Mouse (Mus musculus) kidney, postnatal 14 days (tissue): Measurements from ENCODE around the gene Fads1.

Experiments used
- DNase-seq: peaks from one replicate; pipeline ENCODE4 v3.0.0; 2022; ENCODE audit warnings: mixed read lengths

Fads1 gene

GRCm38 (mm10) chr19:10181225-10181624, 1.5 kb upstream of the Fads1 start:
- DNase-seq: no peak

GRCm38 (mm10) chr19:10182142-10182541, 546 bp upstream of the Fads1 start:
- no peak for DNase-seq

GRCm38 (mm10) chr19:10183299-10183983, 753 bp downstream of the Fads1 start:
- DNase-seq: peak; percentile 75

- peak; percentile 29 for DNase-seq
Observed at GRCm38 (mm10) chr19:10184096-10184495, 1.4 kb downstream of the Fads1 start.

GRCm38 (mm10) chr19:10185876-10186275, 3.2 kb downstream of the Fads1 start:
- DNase-seq: no peak

- no peak for DNase-seq
Observed at GRCm38 (mm10) chr19:10186569-10186968, 3.9 kb downstream of the Fads1 start.

GRCm38 (mm10) chr19:10188281-10188811, 5.7 kb downstream of the Fads1 start:
- peak; percentile 89 for DNase-seq

- DNase-seq: no peak
Observed at GRCm38 (mm10) chr19:10189022-10189421, 6.3 kb downstream of the Fads1 start.

GRCm38 (mm10) chr19:10189940-10190339, 7.3 kb downstream of the Fads1 start:
- no peak for DNase-seq

GRCm38 (mm10) chr19:10190796-10191195, 8.1 kb downstream of the Fads1 start:
- peak; percentile 81 for DNase-seq

- DNase-seq: no peak
Observed at GRCm38 (mm10) chr19:10191326-10191725, 8.6 kb downstream of the Fads1 start.

GRCm38 (mm10) chr19:10194337-10194736, 11.6 kb downstream of the Fads1 start:
- DNase-seq: no peak

- peak; percentile 67 for DNase-seq
Observed at GRCm38 (mm10) chr19:10195252-10195651, 12.6 kb downstream of the Fads1 start.

- no peak for DNase-seq
Observed at GRCm38 (mm10) chr19:10197130-10197529, 14.4 kb downstream of the Fads1 start.

- DNase-seq: no peak
Observed at GRCm38 (mm10) chr19:10198286-10198685, 15.6 kb downstream of the Fads1 start.

- DNase-seq: peak; percentile 86
Observed at GRCm38 (mm10) chr19:10198723-10199122, 16.0 kb downstream of the Fads1 start.

- DNase-seq: no peak
Observed at GRCm38 (mm10) chr19:10203146-10203847, 20.6 kb downstream of the Fads1 start.

GRCm38 (mm10) chr19:10203848-10204615, 21.3 kb downstream of the Fads1 start, which contains the start of the genes Tmem258 and Fen1:
Gene Tmem258, plus strand, starts transcription at chr19:10204014.
Gene Fen1, minus strand, starts transcription at chr19:10204169.
- DNase-seq: peak; percentile 92

- peak; percentile 55 for DNase-seq
Observed at GRCm38 (mm10) chr19:10204616-10205001, 21.9 kb downstream of the Fads1 start.

GRCm38 (mm10) chr19:10205051-10205450, 22.4 kb downstream of the Fads1 start:
- no peak for DNase-seq

GRCm38 (mm10) chr19:10208851-10209250, 26.2 kb downstream of the Fads1 start:
- DNase-seq: no peak

- DNase-seq: no peak
Observed at GRCm38 (mm10) chr19:10210885-10211284, 28.2 kb downstream of the Fads1 start.

GRCm38 (mm10) chr19:10213796-10214471, 31.2 kb downstream of the Fads1 start:
- DNase-seq: no peak
